Mouse (Mus musculus) forebrain, embryonic 12.5 days (tissue): ENCODE results near the gene Spdye4a. TPM values are rescaled to one million over a fixed set of nuclear protein-coding genes. Genes with fewer than 3 reads are reported as not detected.

Experiments
- polyA plus RNA-seq: library from polyadenylated mRNA; unstranded; fragments of >200 nt; fragmentation: Nextera tagmentation; extraction: Ambion mirVana; gene quantifications from 2 replicates; pipeline ENCODE4 v1.2.1, GENCODE M21; 2016

Gene Spdye4a
- polyA plus RNA-seq, 1 experiment from 2014 or later = not detected

Other genes with a start within 250 kb of the Spdye4a start
- gene Rnf216, start 113.9 kb downstream of the Spdye4a start, polyA plus RNA-seq = 52.3 and 54.8 TPM in 2 replicates
- gene Olfr718-ps1, start 79.3 kb downstream of the Spdye4a start, polyA plus RNA-seq = 0.05 TPM in 1 of 2 replicates, not detected in the other
- 17.5 and 17.9 TPM in 2 replicates for gene Rbak, start 46.1 kb downstream of the Spdye4a start, polyA plus RNA-seq
- gene Spdye4b, start 45.9 kb downstream of the Spdye4a start, polyA plus RNA-seq = not detected in 2 replicates
- gene Zfp12, start 8.3 kb upstream of the Spdye4a start, polyA plus RNA-seq = 28.5 and 29.1 TPM in 2 replicates
- 13.2 and 13.9 TPM in 2 replicates for gene Zfp316, start 43.1 kb upstream of the Spdye4a start, polyA plus RNA-seq
- gene Zfp853, start 66.7 kb upstream of the Spdye4a start, polyA plus RNA-seq = 0.09 TPM in 1 of 2 replicates, not detected in the other
- gene E130309D02Rik, start 88.5 kb upstream of the Spdye4a start, polyA plus RNA-seq = 60.4 and 61.5 TPM in 2 replicates
- 73.8 and 78.2 TPM in 2 replicates for gene Zdhhc4, start 102.4 kb upstream of the Spdye4a start, polyA plus RNA-seq
- 0.38 and 0.41 TPM in 2 replicates for gene Grid2ip, start 130.4 kb upstream of the Spdye4a start, polyA plus RNA-seq
- 169 and 173 TPM in 2 replicates for gene Kdelr2, start 176.9 kb upstream of the Spdye4a start, polyA plus RNA-seq
- 13.0 and 13.8 TPM in 2 replicates for gene Daglb, start 237.7 kb upstream of the Spdye4a start, polyA plus RNA-seq